Mouse (Mus musculus): ENCODE measurements around the gene Brpf1.

The Brpf1 gene

GRCm38 (mm10) chr6:113352820-113353219 is 45.9 kb downstream of the Brpf1 start:
- no peak for DNase-seq (ENCODE audit: low read depth, low spot score)

GRCm38 (mm10) chr6:113353696-113354095 is 46.8 kb downstream of the Brpf1 start:
- DNase-seq (ENCODE audit: low read depth, low spot score) = no peak

DNA sequence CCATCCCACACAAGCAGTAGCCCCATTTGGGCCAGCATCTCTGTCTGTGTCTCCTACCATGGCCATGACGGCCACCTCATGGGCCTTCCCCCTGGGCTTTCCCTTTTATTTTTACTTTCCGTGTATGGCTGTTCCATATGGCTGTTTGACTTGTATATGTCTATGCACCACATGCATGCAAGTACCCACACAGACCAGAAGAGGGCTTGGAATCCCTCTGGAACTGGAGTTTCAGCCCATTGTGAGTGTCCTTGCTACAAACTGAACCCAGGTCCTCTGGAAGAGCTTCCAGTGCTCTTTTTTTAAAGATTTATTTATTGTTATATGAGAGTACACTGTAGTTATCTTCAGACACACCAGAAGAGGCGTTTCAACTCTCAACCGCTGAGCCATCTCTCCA is 54.5 kb downstream of the Brpf1 start:
- no peak for DNase-seq (ENCODE audit: low read depth, low spot score)

DNA sequence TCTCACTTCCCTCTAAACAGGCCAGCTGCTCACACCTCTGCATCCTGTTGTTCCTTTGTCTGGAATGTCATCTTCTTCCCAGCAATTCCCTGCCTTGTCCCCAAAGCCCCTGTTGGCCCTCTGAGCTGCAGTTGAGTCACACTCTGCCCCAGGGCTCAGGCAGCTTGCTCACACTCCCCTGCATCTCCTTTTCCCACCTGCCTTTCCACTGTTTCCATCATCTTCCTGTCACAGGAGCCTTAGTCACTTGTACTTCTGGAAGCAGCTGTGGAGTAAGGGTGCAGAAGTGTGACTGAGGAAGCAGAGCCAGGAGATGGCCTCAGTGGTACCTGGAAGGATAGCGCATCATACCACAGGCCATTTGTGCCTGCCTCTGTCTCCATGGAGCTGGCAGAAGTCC is 55.3 kb downstream of the Brpf1 start:
- no peak for DNase-seq (ENCODE audit: low read depth, low spot score)

- DNase-seq (ENCODE audit: low read depth, low spot score) = no peak
Measured at GRCm38 (mm10) chr6:113364518-113365135, 57.7 kb downstream of the Brpf1 start.

GRCm38 (mm10) chr6:113366639-113367038 is 59.7 kb downstream of the Brpf1 start:
- DNase-seq (ENCODE audit: low read depth, low spot score) = no peak

DNA sequence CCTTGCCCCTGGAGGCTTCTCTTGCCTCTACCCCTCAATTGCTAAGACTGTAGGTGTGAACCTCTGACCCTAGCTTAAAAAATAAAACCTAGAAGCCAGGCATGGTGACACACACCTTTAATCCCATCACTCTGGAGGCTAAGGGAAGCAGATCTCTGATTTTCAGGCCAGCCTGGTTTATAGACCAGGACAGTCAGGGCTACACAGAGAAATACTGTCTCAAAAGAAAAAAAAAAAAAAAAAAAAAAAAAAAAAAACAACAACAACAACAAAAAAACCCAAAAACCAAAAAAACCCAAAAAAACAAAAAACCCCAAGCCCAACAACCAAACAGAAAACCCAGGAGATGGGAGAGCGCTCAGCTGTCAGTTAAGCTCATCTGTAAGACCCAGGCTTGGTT is 60.6 kb downstream of the Brpf1 start:
- DNase-seq (ENCODE audit: low read depth, low spot score) = no peak

GRCm38 (mm10) chr6:113368124-113368523 is 61.2 kb downstream of the Brpf1 start:
- DNase-seq (ENCODE audit: low read depth, low spot score) = no peak

- DNase-seq (ENCODE audit: low read depth, low spot score) = no peak
Measured at GRCm38 (mm10) chr6:113368577-113368976, 61.6 kb downstream of the Brpf1 start.

DNA sequence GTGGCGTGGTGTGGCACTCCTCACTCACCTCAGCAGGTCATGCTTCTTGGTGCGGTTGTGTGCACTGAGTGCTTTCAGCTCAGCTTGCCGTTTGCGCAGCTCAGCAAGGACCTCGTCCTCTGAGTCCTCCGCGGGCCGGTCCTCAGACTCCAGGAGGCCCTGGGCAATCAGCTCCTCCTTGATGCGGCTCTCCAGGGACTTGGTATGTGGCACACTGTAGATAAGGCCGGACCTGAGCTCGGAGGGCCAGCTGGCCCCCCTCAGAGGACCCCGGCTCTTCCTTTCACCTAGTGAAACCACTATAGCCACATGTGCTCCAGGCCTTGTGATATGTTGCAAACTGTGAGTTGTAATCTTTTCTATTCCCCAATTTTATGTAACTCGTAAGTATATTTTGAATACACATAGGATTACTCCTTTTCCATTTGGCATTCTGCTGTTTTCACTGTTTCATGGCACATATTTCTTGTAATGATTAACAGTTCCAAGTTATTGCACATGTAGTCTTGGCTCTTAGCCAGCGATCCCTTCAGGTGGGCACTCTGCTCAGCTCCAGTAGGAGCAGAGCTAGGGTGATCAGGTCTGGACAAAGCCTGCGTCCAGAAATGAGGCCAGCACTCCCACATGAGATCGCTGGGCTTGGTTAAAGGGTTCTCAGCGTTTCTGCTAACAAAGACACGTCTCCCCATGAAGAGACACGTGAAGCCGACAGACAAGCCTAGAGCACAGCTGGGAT is 63.4 kb downstream of the Brpf1 start:
- no peak for DNase-seq (ENCODE audit: low read depth, low spot score)

DNA sequence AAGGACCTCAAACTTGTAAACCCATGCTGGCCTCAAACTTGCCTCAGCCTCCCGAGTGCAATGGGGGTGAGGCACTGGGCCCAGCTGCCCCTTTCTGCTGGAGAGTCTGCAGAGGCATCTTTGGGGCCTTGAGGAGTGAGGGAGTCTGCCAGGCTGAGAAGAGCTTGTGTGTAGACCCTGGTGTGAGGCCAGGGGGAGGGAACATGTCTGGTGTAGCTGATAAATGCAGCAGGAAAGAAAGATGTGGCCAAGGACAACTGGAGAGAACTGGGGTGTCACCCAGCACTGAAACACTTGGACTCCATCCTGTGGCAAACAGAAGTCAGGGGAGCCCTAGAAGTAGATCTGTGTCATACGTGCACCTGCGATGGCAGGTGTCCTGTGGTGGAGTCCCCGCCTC is 66.6 kb downstream of the Brpf1 start:
- no peak for DNase-seq (ENCODE audit: low read depth, low spot score)
